9 mouse cellular contexts compared by ENCODE assay signal in the genomic region with DNA sequence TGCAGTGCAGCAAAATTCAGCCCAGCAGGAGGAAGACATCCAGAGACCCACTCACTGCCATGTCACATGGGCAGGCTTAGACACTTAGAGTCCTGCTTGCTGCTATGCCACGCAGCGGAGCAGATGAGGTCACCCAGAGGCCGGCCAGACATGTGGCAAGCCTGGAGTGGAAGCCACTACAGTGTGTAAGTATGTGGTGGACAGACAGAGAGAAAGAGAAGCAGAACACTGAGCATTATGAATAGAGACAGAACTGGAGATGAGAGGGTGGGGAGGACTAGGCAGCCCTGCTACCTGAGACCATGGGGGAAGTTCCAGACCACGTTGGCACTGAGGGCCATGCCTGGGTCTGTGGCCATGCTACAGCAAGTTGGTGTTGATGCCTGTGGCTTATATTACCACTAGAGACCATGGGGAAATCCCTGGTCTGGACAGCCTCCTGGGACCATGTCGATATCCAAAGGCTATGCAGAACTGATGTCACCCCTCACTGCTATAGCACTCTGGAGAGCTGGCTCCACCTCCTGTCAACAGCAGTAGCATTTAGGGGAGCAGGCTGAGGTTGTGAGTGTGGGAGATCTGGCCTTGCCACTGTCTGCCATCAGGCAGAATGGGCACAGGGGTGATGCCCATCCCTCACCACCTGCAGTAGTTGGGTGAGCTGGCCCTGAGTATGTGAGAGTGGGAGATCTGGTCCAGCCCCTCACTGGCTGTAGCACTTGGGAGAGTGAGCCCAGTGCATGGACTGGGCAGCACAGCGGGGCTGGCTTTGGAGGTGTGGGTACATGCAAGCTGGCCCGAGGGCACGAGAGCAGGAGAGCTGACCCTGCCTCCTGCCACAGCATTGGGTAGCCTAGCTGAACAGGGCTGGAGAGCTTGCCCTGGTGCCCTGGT. TPM values are rescaled to one million over a fixed set of nuclear protein-coding genes. Genes with fewer than 3 reads are reported as not detected.
DNase-seq lines count a peak whose midpoint lies in the region; ATAC-seq lines count a peak whose summit lies in the region.
"Had no signal": no experiment of that assay in that cellular context is flagged by ENCODE, and none has a peak within 500 bp of the region (broad histone marks: within the 10 kb centered on the region; RNA-seq: fewer than 3 reads in every experiment).

No protein-coding gene starts in this region.

- intact Hi-C loops in heart, postnatal 10 days (cut with DNase I): no loop called here

- peak; percentile 44 to 53 for DNase-seq in lung, adult 18-20 months
- no peak for DNase-seq in lung, postnatal 25 days (ENCODE audit: low spot score)
- peak; percentile 48 to 58 for DNase-seq in heart, postnatal 10 days
- DNase-seq in yolk sac, embryonic 10.5 days (ENCODE audit: low spot score): no peak
- DNase-seq in thymus, postnatal 10 days (ENCODE audit: low spot score in 2 of 2): no peak
- no peak for DNase-seq in cerebellum, adult 9-10 months
- DNase-seq: right cerebral cortex, postnatal 14 days had no signal

- 0 out of 2 replicates have a peak, but pooled peaks have one; percentile 35 for ATAC-seq in erythroblast, adult 5-6 weeks (replicated peaks; ENCODE audit: low FRiP score, poor library complexity, severe bottlenecking)
- ATAC-seq in monocyte, adult 5-6 weeks (replicated peaks; ENCODE audit: insufficient number of reproducible peaks, low FRiP score, low TSS enrichment, poor library complexity, severe bottlenecking): peak; percentile 15; the same call in 1 of the 2 replicates

RNA-seq across cellular contexts. Expression of a gene that starts 24.4 kb away (rescaled TPM):
- 42.5 and 48.1 TPM in 2 replicates for total RNA-seq in erythroblast, adult 5-6 weeks (2015; ENCODE audit: low replicate concordance)
- 13.7 and 15.5 TPM in 2 replicates for total RNA-seq in erythroblast, adult 5-6 weeks (2017; ENCODE audit: low replicate concordance)
- 100 to 1,000 TPM; 135 to 143 TPM for total RNA-seq in heart, postnatal 10 days (2021)
- 43.3 to 50.7 TPM (median 50.6 TPM) in 3 replicates for total RNA-seq in monocyte, adult 5-6 weeks (2017)

Comparison
In these comparisons a context has a peak if more than half of its experiments do, and no peak if none do; other contexts are left out.
1. DNase-seq: peak in lung, adult 18-20 months (2 of 2) and heart, postnatal 10 days (2 of 2); none in lung, postnatal 25 days (single experiment), yolk sac, embryonic 10.5 days (single experiment), thymus, postnatal 10 days (0 of 2) and cerebellum, adult 9-10 months (single experiment).